Mouse (Mus musculus) fibroblast of lung, adult 2 months (primary cell): ENCODE data around the gene Zdhhc17.

Source experiments
- DNase-seq: peaks from one replicate; pipeline ENCODE4 v3.0.0-alpha.2; 2011; ENCODE audit warnings: low read depth

The Zdhhc17 gene

GRCm38 (mm10) chr10:111009641-111010479 lies at the start of gene Zdhhc17:
TSS of gene Zdhhc17 (minus strand) at chr10:111010140.
- peak; percentile 58 for DNase-seq

- no peak for DNase-seq
Observed at GRCm38 (mm10) chr10:111055770-111056169, 45.8 kb upstream of the Zdhhc17 start.

GRCm38 (mm10) chr10:111051606-111052005 lies 41.7 kb upstream of the Zdhhc17 start:
- DNase-seq: no peak

GRCm38 (mm10) chr10:111050511-111050910 lies 40.6 kb upstream of the Zdhhc17 start:
- no peak for DNase-seq

GRCm38 (mm10) chr10:111050061-111050460 lies 40.1 kb upstream of the Zdhhc17 start:
- no peak for DNase-seq

- no peak for DNase-seq
Observed at GRCm38 (mm10) chr10:111047895-111048294, 38.0 kb upstream of the Zdhhc17 start.

GRCm38 (mm10) chr10:111040078-111040656 lies 30.2 kb upstream of the Zdhhc17 start:
- no peak for DNase-seq

- no peak for DNase-seq
Observed at GRCm38 (mm10) chr10:111036851-111037250, 26.9 kb upstream of the Zdhhc17 start.

GRCm38 (mm10) chr10:111035134-111035533 lies 25.2 kb upstream of the Zdhhc17 start:
- DNase-seq: no peak

GRCm38 (mm10) chr10:111031511-111032365 lies 21.8 kb upstream of the Zdhhc17 start:
- DNase-seq: peak; percentile 11

GRCm38 (mm10) chr10:111030845-111031244 lies 20.9 kb upstream of the Zdhhc17 start:
- DNase-seq: no peak

- DNase-seq: no peak
Observed at GRCm38 (mm10) chr10:111026106-111026505, 16.2 kb upstream of the Zdhhc17 start.

- no peak for DNase-seq
Observed at GRCm38 (mm10) chr10:111024746-111025145, 14.8 kb upstream of the Zdhhc17 start.

GRCm38 (mm10) chr10:111014476-111014875 lies 4.5 kb upstream of the Zdhhc17 start:
- no peak for DNase-seq

GRCm38 (mm10) chr10:111013265-111013664 lies 3.3 kb upstream of the Zdhhc17 start:
- DNase-seq: no peak

GRCm38 (mm10) chr10:111012496-111013038 lies 2.6 kb upstream of the Zdhhc17 start:
- no peak for DNase-seq

GRCm38 (mm10) chr10:111011226-111011765 lies 1.4 kb upstream of the Zdhhc17 start:
- no peak for DNase-seq

- DNase-seq: no peak
Observed at GRCm38 (mm10) chr10:111010480-111011225, 713 bp upstream of the Zdhhc17 start.

- DNase-seq: no peak
Observed at GRCm38 (mm10) chr10:111009113-111009640, 763 bp downstream of the Zdhhc17 start.

- DNase-seq: no peak
Observed at GRCm38 (mm10) chr10:111007687-111008086, 2.3 kb downstream of the Zdhhc17 start.
